Mouse (Mus musculus): ENCODE measurements around the gene Camta1. TPM values are rescaled to one million over a fixed set of nuclear protein-coding genes. Genes with fewer than 3 reads are reported as not detected.
A peak's percentile ranks its signal among the peaks of the same experiment; 100 is the strongest.

The Camta1 gene
- polyA plus RNA-seq, 2 experiments, result 7.3 to 32.8 TPM

- WGBS (ENCODE audit: insufficient replicate concordance), result 71% methylated on average over 4 of the region's 4 CpGs
- TF ChIP-seq EP300 (IDR thresholded peaks at IDR 0.05; ENCODE audit: low read depth), result no peak
Measured at GRCm38 (mm10) chr4:151767786-151768185, 93.9 kb downstream of the Camta1 start.

GRCm38 (mm10) chr4:151767361-151767760 is 94.3 kb downstream of the Camta1 start:
- Histone ChIP-seq H3K27ac (no peak overlapping the region), H3K4me3 (ENCODE audit: insufficient read depth in 1 of 2, low read depth in 2 of 2, low read length in 2 of 2) (no peak overlapping the region), H3K4me1 (replicated peaks; ENCODE audit: control insufficient read depth in 2 of 2, insufficient read depth in 2 of 2, low read length in 1 of 2) (no peaks in the 10 kb centered on the region), H3K27me3 (ENCODE audit: control insufficient read depth, insufficient read depth, low read length) (no peaks in the 10 kb centered on the region), H3K36me3 (replicated peaks; ENCODE audit: control insufficient read depth, insufficient read depth, low read depth) (no peaks in the 10 kb centered on the region), H3K9me3 (ENCODE audit: control insufficient read depth, low read length) (no peaks in the 10 kb centered on the region), H3K9ac (replicated peaks) (no peak overlapping the region), H3K4me2 (ENCODE audit: low read depth) (no peak overlapping the region)
- 83% methylated on average over 8 of the region's 8 CpGs for WGBS (ENCODE audit: insufficient replicate concordance)
- no peak for DNase-seq (ENCODE audit: low read depth in 3 of 3, low spot score in 3 of 3)
- TF ChIP-seq EP300 (IDR thresholded peaks at IDR 0.05; ENCODE audit: low read depth) (no peak), CTCF (IDR thresholded peaks at IDR 0.05; ENCODE audit: low read depth) (no peak)
- no peak for ATAC-seq (ENCODE audit: insufficient read depth)

More at GRCm38 (mm10) chr4:151767786-151768185, 93.9 kb downstream of the Camta1 start:
- no peak overlapping the region for H3K27ac ChIP-seq
- H3K36me3 ChIP-seq (replicated peaks; ENCODE audit: control insufficient read depth, insufficient read depth, low read depth), result no peaks in the 10 kb centered on the region
- no peaks in the 10 kb centered on the region for H3K9me3 ChIP-seq (ENCODE audit: control insufficient read depth, low read length)
- ATAC-seq (ENCODE audit: insufficient read depth), result no peak
- H3K27me3 ChIP-seq (ENCODE audit: control insufficient read depth, insufficient read depth, low read length), result no peaks in the 10 kb centered on the region
- DNase-seq (ENCODE audit: low read depth in 3 of 3, low spot score in 3 of 3), result no peak
- H3K9ac ChIP-seq (replicated peaks), result no peak overlapping the region
- H3K4me2 ChIP-seq (ENCODE audit: low read depth), result no peak overlapping the region
- H3K4me1 ChIP-seq (replicated peaks; ENCODE audit: control insufficient read depth in 2 of 2, insufficient read depth in 2 of 2, low read length in 1 of 2), result no peaks in the 10 kb centered on the region
- no peak overlapping the region for H3K4me3 ChIP-seq (ENCODE audit: insufficient read depth in 1 of 2, low read depth in 2 of 2, low read length in 2 of 2)

- Histone ChIP-seq H3K9ac (replicated peaks) (no peak overlapping the region), H3K4me2 (ENCODE audit: low read depth) (no peak overlapping the region), H3K27ac (no peak overlapping the region), H3K4me3 (ENCODE audit: insufficient read depth in 1 of 2, low read depth in 2 of 2, low read length in 2 of 2) (no peak overlapping the region), H3K36me3 (replicated peaks; ENCODE audit: control insufficient read depth, insufficient read depth, low read depth) (no peaks in the 10 kb centered on the region), H3K27me3 (ENCODE audit: control insufficient read depth, insufficient read depth, low read length) (no peaks in the 10 kb centered on the region), H3K9me3 (ENCODE audit: control insufficient read depth, low read length) (no peaks in the 10 kb centered on the region), H3K4me1 (replicated peaks; ENCODE audit: control insufficient read depth in 2 of 2, insufficient read depth in 2 of 2, low read length in 1 of 2) (no peaks in the 10 kb centered on the region)
- no peak for TF ChIP-seq CTCF (IDR thresholded peaks at IDR 0.05; ENCODE audit: low read depth)
- TF ChIP-seq EP300 (IDR thresholded peaks at IDR 0.05; ENCODE audit: low read depth), result no peak
- ATAC-seq (ENCODE audit: insufficient read depth) (no peak), DNase-seq (ENCODE audit: low read depth in 3 of 3, low spot score in 3 of 3) (no peak)
- 57% methylated on average over 4 of the region's 4 CpGs for WGBS (ENCODE audit: insufficient replicate concordance)
Measured at GRCm38 (mm10) chr4:151765376-151765775, 96.3 kb downstream of the Camta1 start.

- Histone ChIP-seq H3K9ac (replicated peaks) (no peak overlapping the region), H3K27ac (no peak overlapping the region), H3K4me3 (ENCODE audit: insufficient read depth in 1 of 2, low read depth in 2 of 2, low read length in 2 of 2) (no peak overlapping the region), H3K4me2 (ENCODE audit: low read depth) (no peak overlapping the region), H3K36me3 (replicated peaks; ENCODE audit: control insufficient read depth, insufficient read depth, low read depth) (no peaks in the 10 kb centered on the region), H3K27me3 (ENCODE audit: control insufficient read depth, insufficient read depth, low read length) (no peaks in the 10 kb centered on the region), H3K4me1 (replicated peaks; ENCODE audit: control insufficient read depth in 2 of 2, insufficient read depth in 2 of 2, low read length in 1 of 2) (no peaks in the 10 kb centered on the region), H3K9me3 (ENCODE audit: control insufficient read depth, low read length) (no peaks in the 10 kb centered on the region)
- TF ChIP-seq EP300 (IDR thresholded peaks at IDR 0.05; ENCODE audit: low read depth) (no peak), CTCF (IDR thresholded peaks at IDR 0.05; ENCODE audit: low read depth) (no peak)
- peak in 1 of 3 experiments; percentile 9 for DNase-seq (ENCODE audit: low read depth in 3 of 3, low spot score in 3 of 3)
- 41% methylated on average over 6 of the region's 6 CpGs for WGBS (ENCODE audit: insufficient replicate concordance)
- 0 out of 2 replicates have a peak, but pooled peaks have one; percentile 17 for ATAC-seq (ENCODE audit: insufficient read depth)
Measured at GRCm38 (mm10) chr4:151763928-151764327, 97.7 kb downstream of the Camta1 start.

DNA sequence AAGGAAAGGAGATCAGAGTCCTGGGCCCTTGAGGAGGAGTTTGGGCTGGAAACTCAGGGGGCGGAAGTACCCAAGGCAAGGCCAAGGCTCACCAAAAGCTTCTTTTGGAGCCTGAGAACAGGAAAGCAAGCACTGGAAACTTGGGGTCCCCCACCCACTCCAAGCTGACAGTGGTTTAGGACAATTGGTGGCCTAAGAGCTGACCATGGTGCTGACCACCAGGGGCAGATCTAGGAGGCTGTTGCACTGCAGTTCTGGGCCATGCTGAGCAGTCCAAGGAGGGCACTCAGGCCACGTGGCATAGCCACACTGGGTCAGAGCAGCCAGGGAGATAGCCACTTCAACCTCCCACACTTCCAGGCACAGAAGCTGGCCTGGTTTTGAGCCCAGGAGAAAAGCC is 102.6 kb downstream of the Camta1 start:
- WGBS (ENCODE audit: insufficient replicate concordance), result 62% methylated on average over 2 of the region's 2 CpGs
- Histone ChIP-seq H3K4me2 (ENCODE audit: low read depth) (no peak overlapping the region), H3K9ac (replicated peaks) (no peak overlapping the region), H3K36me3 (replicated peaks; ENCODE audit: control insufficient read depth, insufficient read depth, low read depth) (no peaks in the 10 kb centered on the region), H3K9me3 (ENCODE audit: control insufficient read depth, low read length) (no peaks in the 10 kb centered on the region), H3K27me3 (ENCODE audit: control insufficient read depth, insufficient read depth, low read length) (no peaks in the 10 kb centered on the region), H3K4me1 (replicated peaks; ENCODE audit: control insufficient read depth in 2 of 2, insufficient read depth in 2 of 2, low read length in 1 of 2) (no peaks in the 10 kb centered on the region), H3K27ac (no peak overlapping the region), H3K4me3 (ENCODE audit: insufficient read depth in 1 of 2, low read depth in 2 of 2, low read length in 2 of 2) (no peak overlapping the region)
- DNase-seq (ENCODE audit: low read depth in 3 of 3, low spot score in 3 of 3) (no peak), ATAC-seq (ENCODE audit: insufficient read depth) (no peak)
- TF ChIP-seq CTCF (IDR thresholded peaks at IDR 0.05; ENCODE audit: low read depth) (0 out of 2 replicates have a peak, but pooled peaks have one; percentile 13), EP300 (IDR thresholded peaks at IDR 0.05; ENCODE audit: low read depth) (no peak)
